Mouse (Mus musculus): Measurements from ENCODE around the gene Sult2a3. TPM values are rescaled to one million over a fixed set of nuclear protein-coding genes. Genes with fewer than 3 reads are reported as not detected.
"Not testable (repeated sequence)": the region's sequence is repeated elsewhere in the genome, so short reads cannot be mapped to it uniquely, and the experiment has no call there.

Gene Sult2a3
- polyA plus RNA-seq (2012; rRNA removed): not detected in 2 replicates

- TF ChIP-seq CTCF (IDR thresholded peaks at IDR 0.05; ENCODE audit: extremely low read depth, insufficient read length, insufficient replicate concordance, low read depth, low read length): no peak
- no peak within 1 kb of the TSS for H3K27ac ChIP-seq (ENCODE audit: insufficient read depth, low read depth, low read length)
- no peaks in the 10 kb centered on the region for H3K27me3 ChIP-seq (ENCODE audit: control insufficient read depth, insufficient read depth, low read length)
- WGBS: 84% methylated on average over 2 of the region's 2 CpGs
- H3K4me1 ChIP-seq (ENCODE audit: control insufficient read depth, insufficient read depth, insufficient read length, low read length): no peaks in the 10 kb centered on the region
- no peaks in the 10 kb centered on the region for H3K36me3 ChIP-seq (ENCODE audit: control insufficient read depth, insufficient read depth, low read length)
- H3K4me3 ChIP-seq (ENCODE audit: low read depth, low read length): no peak within 1 kb of the TSS
Measured at GRCm38 (mm10) chr7:14122944-14123343, at the start of gene Sult2a3. Sult2a3 (minus strand) TSS chr7:14123044.

- no peak for TF ChIP-seq CTCF (IDR thresholded peaks at IDR 0.05; ENCODE audit: extremely low read depth, insufficient read length, insufficient replicate concordance, low read depth, low read length)
- TF ChIP-seq POLR2A (IDR thresholded peaks at IDR 0.05; ENCODE audit: low read depth, low read length): no peak
- Histone ChIP-seq H3K4me3 (ENCODE audit: low read depth, low read length) (no peak overlapping the region), H3K27me3 (ENCODE audit: control insufficient read depth, insufficient read depth, low read length) (no peaks in the 10 kb centered on the region), H3K36me3 (ENCODE audit: control insufficient read depth, insufficient read depth, low read length) (no peaks in the 10 kb centered on the region), H3K27ac (ENCODE audit: insufficient read depth, low read depth, low read length) (no peak overlapping the region), H3K4me1 (ENCODE audit: control insufficient read depth, insufficient read depth, insufficient read length, low read length) (no peaks in the 10 kb centered on the region)
- 71% methylated on average over 2 of the region's 2 CpGs for WGBS
Measured at GRCm38 (mm10) chr7:14120436-14120835, 2.4 kb downstream of the Sult2a3 start.

DNA sequence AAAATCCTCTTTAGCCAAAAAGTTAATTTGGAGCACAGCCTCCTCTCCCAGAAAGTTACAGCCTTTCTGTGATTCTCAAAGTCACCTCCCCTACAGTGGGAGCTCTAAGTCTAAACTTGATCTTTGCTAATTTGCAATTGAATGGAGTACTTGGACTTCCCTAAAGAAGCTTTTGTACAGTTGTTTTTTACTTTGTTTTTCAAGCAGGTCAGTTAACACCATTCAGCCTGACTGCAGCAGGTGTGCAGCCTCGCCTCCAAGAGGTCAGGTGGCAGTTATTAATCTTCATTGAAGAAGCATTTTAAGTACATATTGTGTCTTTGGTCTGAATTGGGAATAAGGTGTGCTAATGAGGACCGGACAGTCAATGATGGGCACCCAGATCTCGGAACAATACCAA lies 3.0 kb downstream of the Sult2a3 start:
- H3K27me3 ChIP-seq (ENCODE audit: control insufficient read depth, insufficient read depth, low read length); H3K36me3 ChIP-seq (ENCODE audit: control insufficient read depth, insufficient read depth, low read length); H3K4me3 ChIP-seq (ENCODE audit: low read depth, low read length); H3K4me1 ChIP-seq (ENCODE audit: control insufficient read depth, insufficient read depth, insufficient read length, low read length); H3K27ac ChIP-seq (ENCODE audit: insufficient read depth, low read depth, low read length): not testable (repeated sequence)
- WGBS: 56% methylated on average over 3 of the region's 3 CpGs

DNA sequence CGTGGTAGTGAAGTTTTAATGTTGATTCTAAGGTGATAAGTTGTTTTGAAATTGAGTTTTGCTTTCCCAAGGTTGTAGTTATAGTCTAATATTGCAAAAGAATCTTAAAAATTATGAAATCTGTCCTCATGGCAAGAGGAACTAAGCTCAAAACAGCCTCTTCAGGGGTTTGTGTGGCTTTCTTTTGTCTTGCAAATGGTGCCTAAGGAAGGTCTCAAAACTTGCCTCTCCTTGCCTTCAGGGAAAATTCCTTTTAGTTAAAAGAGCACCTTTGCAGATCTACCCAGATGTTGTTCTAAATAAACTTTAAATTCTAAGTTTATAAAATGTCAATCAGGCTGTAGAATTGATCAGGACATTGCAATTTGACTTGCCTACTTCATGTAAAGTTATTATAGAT lies 6.1 kb downstream of the Sult2a3 start:
- H3K27ac ChIP-seq (ENCODE audit: insufficient read depth, low read depth, low read length): no peak overlapping the region
- H3K36me3 ChIP-seq (ENCODE audit: control insufficient read depth, insufficient read depth, low read length): no peaks in the 10 kb centered on the region
- no peaks in the 10 kb centered on the region for H3K4me1 ChIP-seq (ENCODE audit: control insufficient read depth, insufficient read depth, insufficient read length, low read length)
- H3K4me3 ChIP-seq (ENCODE audit: low read depth, low read length): no peak overlapping the region
- H3K27me3 ChIP-seq (ENCODE audit: control insufficient read depth, insufficient read depth, low read length): no peaks in the 10 kb centered on the region
- WGBS: 39% methylated on average over 1 of the region's 1 CpGs
- TF ChIP-seq CTCF (IDR thresholded peaks at IDR 0.05; ENCODE audit: extremely low read depth, insufficient read length, insufficient replicate concordance, low read depth, low read length) (no peak), POLR2A (IDR thresholded peaks at IDR 0.05; ENCODE audit: low read depth, low read length) (no peak)

- not testable (repeated sequence) for H3K27me3 ChIP-seq (ENCODE audit: control insufficient read depth, insufficient read depth, low read length); H3K27ac ChIP-seq (ENCODE audit: insufficient read depth, low read depth, low read length)
Measured at GRCm38 (mm10) chr7:14114471-14114870, 8.4 kb downstream of the Sult2a3 start.

GRCm38 (mm10) chr7:14047821-14048220 lies 75.0 kb downstream of the Sult2a3 start:
- not testable (repeated sequence) for H3K4me1 ChIP-seq (ENCODE audit: control insufficient read depth, insufficient read depth, insufficient read length, low read length); H3K4me3 ChIP-seq (ENCODE audit: low read depth, low read length); H3K27me3 ChIP-seq (ENCODE audit: control insufficient read depth, insufficient read depth, low read length); H3K27ac ChIP-seq (ENCODE audit: insufficient read depth, low read depth, low read length); H3K36me3 ChIP-seq (ENCODE audit: control insufficient read depth, insufficient read depth, low read length)
- 65% methylated on average over 1 of the region's 1 CpGs for whole genome bisulfite sequencing

More at GRCm38 (mm10) chr7:14114471-14114870, 8.4 kb downstream of the Sult2a3 start:
- not testable (repeated sequence) for H3K36me3 ChIP-seq (ENCODE audit: control insufficient read depth, insufficient read depth, low read length); H3K4me1 ChIP-seq (ENCODE audit: control insufficient read depth, insufficient read depth, insufficient read length, low read length); H3K4me3 ChIP-seq (ENCODE audit: low read depth, low read length)
- WGBS: 57% methylated on average over 3 of the region's 3 CpGs

- not testable (repeated sequence) for H3K36me3 ChIP-seq (ENCODE audit: control insufficient read depth, insufficient read depth, low read length); H3K4me1 ChIP-seq (ENCODE audit: control insufficient read depth, insufficient read depth, insufficient read length, low read length); H3K27me3 ChIP-seq (ENCODE audit: control insufficient read depth, insufficient read depth, low read length); H3K4me3 ChIP-seq (ENCODE audit: low read depth, low read length); H3K27ac ChIP-seq (ENCODE audit: insufficient read depth, low read depth, low read length)
Measured at GRCm38 (mm10) chr7:14030831-14031230, 92.0 kb downstream of the Sult2a3 start.

Other genes starting within 250 kb of the Sult2a3 start
- gene Sult2a4, start 133.4 kb downstream of the Sult2a3 start, polyA plus RNA-seq (2012; rRNA removed): not detected in 2 replicates
- gene Sult2a6, start 131.8 kb upstream of the Sult2a3 start, polyA plus RNA-seq (2012; rRNA removed): not detected in 2 replicates
- not detected in 2 replicates for gene Obox8, start 210.5 kb upstream of the Sult2a3 start, polyA plus RNA-seq (2012; rRNA removed)